In genomic region chr7:130935421-130935792, GRCm38 (mm10) we compare ENCODE assay signal across 8 mouse cellular contexts. TPM values are rescaled to one million over a fixed set of nuclear protein-coding genes. Genes with fewer than 3 reads are reported as not detected.
DNase-seq lines count a peak whose midpoint lies in the region; ATAC-seq and TF ChIP-seq lines count a peak whose summit lies in the region.

No protein-coding gene starts in this region.

- no peak for TF ChIP-seq POLR2A in limb, embryonic 14.5 days (IDR thresholded peaks at IDR 0.05; ENCODE audit: borderline replicate concordance, extremely low read depth, insufficient read depth, insufficient read length)
- no peak for TF ChIP-seq POLR2A in cerebellum, adult 2 months (IDR thresholded peaks at IDR 0.05; ENCODE audit: borderline replicate concordance, insufficient read depth, low read length)

- peak overlapping the region; percentile 53 for H3K4me3 ChIP-seq in forebrain, embryonic 12.5 days (replicated peaks)
- H3K4me3 ChIP-seq in limb, embryonic 14.5 days (replicated peaks; ENCODE audit: low read length): peak overlapping the region; percentile 62
- H3K4me3 ChIP-seq in neural tube, embryonic 13.5 days: peak overlapping the region; percentile 49
- no peak overlapping the region for H3K4me3 ChIP-seq in cerebellum, adult 2 months (replicated peaks; ENCODE audit: insufficient read depth, low read depth, low read length)

- no peak for TF ChIP-seq CTCF in cerebellum, adult 2 months (IDR thresholded peaks at IDR 0.05; ENCODE audit: borderline replicate concordance, insufficient read depth, low read depth, low read length)

- peaks cover 17% of the 10 kb centered on the region for H3K4me1 ChIP-seq in forebrain, embryonic 12.5 days
- H3K4me1 ChIP-seq in limb, embryonic 14.5 days (ENCODE audit: control insufficient read depth, insufficient read depth, low read length): peaks cover 7% of the 10 kb centered on the region; the same call in 1 of the 2 replicates
- H3K4me1 ChIP-seq in neural tube, embryonic 13.5 days (replicated peaks): peaks cover 21% of the 10 kb centered on the region
- H3K4me1 ChIP-seq in cerebellum, adult 2 months (ENCODE audit: control insufficient read depth, insufficient read depth, low read length): no peaks in the 10 kb centered on the region

- peaks cover 82% of the 10 kb centered on the region for H3K27me3 ChIP-seq in forebrain, embryonic 12.5 days
- H3K27me3 ChIP-seq in limb, embryonic 14.5 days (ENCODE audit: control insufficient read depth, insufficient read depth, low read length): peaks cover 55% of the 10 kb centered on the region
- H3K27me3 ChIP-seq in neural tube, embryonic 13.5 days: peaks cover 80% of the 10 kb centered on the region
- H3K27me3 ChIP-seq in cerebellum, adult 2 months (ENCODE audit: control insufficient read depth, insufficient read depth, low read length): no peaks in the 10 kb centered on the region; the same call in 1 of the 2 replicates

- DNase-seq in kidney, postnatal 14 days: peak; percentile 28
- DNase-seq in kidney, postnatal 25 days: no peak
- DNase-seq in limb, embryonic 14.5 days (ENCODE audit: low spot score): no peak
- no peak for DNase-seq in cerebellum, adult 2 months
- DNase-seq in layer of hippocampus, adult 18-20 months (ENCODE audit: low spot score in 2 of 2): no peak
- DNase-seq in urinary bladder, postnatal 10 days (ENCODE audit: low spot score): no peak

- peak overlapping the region; percentile 71 for H3K4me2 ChIP-seq in forebrain, embryonic 12.5 days
- peak overlapping the region; percentile 91 for H3K4me2 ChIP-seq in limb, embryonic 14.5 days (replicated peaks; ENCODE audit: low read depth, low read length, severe bottlenecking)
- H3K4me2 ChIP-seq in neural tube, embryonic 13.5 days: peak overlapping the region; percentile 73

- H3K27ac ChIP-seq in forebrain, embryonic 12.5 days: no peak overlapping the region
- no peak overlapping the region for H3K27ac ChIP-seq in limb, embryonic 14.5 days (replicated peaks; ENCODE audit: low read depth, low read length)
- H3K27ac ChIP-seq in neural tube, embryonic 13.5 days (replicated peaks): no peak overlapping the region
- no peak overlapping the region for H3K27ac ChIP-seq in cerebellum, adult 2 months (ENCODE audit: insufficient read depth, low read length)

- no peaks in the 10 kb centered on the region for H3K9me3 ChIP-seq in forebrain, embryonic 12.5 days
- no peaks in the 10 kb centered on the region for H3K9me3 ChIP-seq in limb, embryonic 14.5 days (ENCODE audit: control insufficient read depth, low read length)
- no peaks in the 10 kb centered on the region for H3K9me3 ChIP-seq in neural tube, embryonic 13.5 days

- 0 out of 2 replicates have a peak overlapping the region, but pooled peaks have one; percentile 22 for H3K9ac ChIP-seq in forebrain, embryonic 12.5 days
- H3K9ac ChIP-seq in limb, embryonic 14.5 days (ENCODE audit: low read depth, low read length, severe bottlenecking): peak overlapping the region; percentile 57; the same call in 1 of the 2 replicates
- H3K9ac ChIP-seq in neural tube, embryonic 13.5 days: peak overlapping the region; percentile 64; the same call in 1 of the 2 replicates

- 14% methylated on average over 16 of the region's 16 CpGs for WGBS in forebrain, embryonic 12.5 days
- WGBS in limb, embryonic 14.5 days: 10% methylated on average over 16 of the region's 16 CpGs
- WGBS in neural tube, embryonic 13.5 days: 12% methylated on average over 16 of the region's 16 CpGs
- WGBS in cerebellum, adult 2 months: 6% methylated on average over 16 of the region's 16 CpGs

- H3K36me3 ChIP-seq in forebrain, embryonic 12.5 days (replicated peaks): no peaks in the 10 kb centered on the region
- H3K36me3 ChIP-seq in limb, embryonic 14.5 days (ENCODE audit: control insufficient read depth, insufficient read depth, low read length): no peaks in the 10 kb centered on the region
- H3K36me3 ChIP-seq in neural tube, embryonic 13.5 days: no peaks in the 10 kb centered on the region

- ATAC-seq in forebrain, embryonic 12.5 days (ENCODE audit: low FRiP score): no peak
- ATAC-seq in limb, embryonic 14.5 days (ENCODE audit: low FRiP score, low read depth): no peak
- peak; percentile 3; the same call in 1 of the 2 replicates for ATAC-seq in neural tube, embryonic 13.5 days (ENCODE audit: low read depth)

RNA-seq across cellular contexts. Expression of gene Htra1, which starts 0.5 kb away (rescaled TPM):
- 3.1 and 5.9 TPM in 2 replicates for polyA plus RNA-seq in forebrain, embryonic 12.5 days (2016; fragmentation: Nextera tagmentation; extraction: Ambion mirVana)
- polyA plus RNA-seq in limb, embryonic 14.5 days (2012; rRNA removed): 102 and 124 TPM in 2 replicates
- 224 and 233 TPM in 2 replicates for polyA plus RNA-seq in limb, embryonic 14.5 days (2014; fragmentation: Nextera tagmentation; extraction: Ambion mirVana)
- polyA plus RNA-seq in neural tube, embryonic 13.5 days (2015; fragmentation: Nextera tagmentation; extraction: Ambion mirVana): 11.1 and 16.2 TPM in 2 replicates
- polyA plus RNA-seq in cerebellum, adult 2 months (2012; rRNA removed): 188 and 231 TPM in 2 replicates
- 100 to 1,000 TPM; 257 to 274 TPM for total RNA-seq in layer of hippocampus, adult 18-20 months (2021)
